Comparison of ENCODE assay signal across 11 mouse cellular contexts in genomic region chr1:184860276-184860675, GRCm38 (mm10). TPM values are rescaled to one million over a fixed set of nuclear protein-coding genes. Genes with fewer than 3 reads are reported as not detected.
A peak's percentile ranks its signal among the peaks of the same experiment; 100 is the strongest.
DNase-seq lines count a peak whose midpoint lies in the region; ATAC-seq lines count a peak whose summit lies in the region.
"Had no signal": no experiment of that assay in that cellular context is flagged by ENCODE, and none has a peak within 500 bp of the region (broad histone marks: within the 10 kb centered on the region; RNA-seq: fewer than 3 reads in every experiment).

No protein-coding gene starts in this region.

- no peaks in the 10 kb centered on the region for H3K9me3 ChIP-seq in midbrain, embryonic 14.5 days (ENCODE audit: control insufficient read depth, low read length)
- no peaks in the 10 kb centered on the region for H3K9me3 ChIP-seq in midbrain, embryonic 15.5 days
- no peaks in the 10 kb centered on the region for H3K9me3 ChIP-seq in stomach, embryonic 15.5 days

- no peak for ATAC-seq in midbrain, embryonic 14.5 days (ENCODE audit: low FRiP score, low TSS enrichment)
- no peak for ATAC-seq in midbrain, embryonic 15.5 days (replicated peaks)
- ATAC-seq in stomach, embryonic 15.5 days (ENCODE audit: insufficient read depth, low FRiP score, low read depth) = no peak

- H3K4me3 ChIP-seq in midbrain, embryonic 14.5 days (replicated peaks; ENCODE audit: low read depth, low read length) = no peak overlapping the region
- H3K4me3 ChIP-seq in midbrain, embryonic 15.5 days = no peak overlapping the region
- H3K4me3 ChIP-seq in stomach, embryonic 15.5 days (replicated peaks) = no peak overlapping the region

- intact Hi-C loops in heart, postnatal 25 days (cut with DNase I) = no loop called here
- intact Hi-C loops in heart, postnatal 14 days (cut with DNase I) = no loop called here
- intact Hi-C loops in left cerebral cortex, postnatal 36 days (cut with DNase I) = no loop called here

- DNase-seq in heart, adult 18-20 months = peak; percentile 23 to 59
- DNase-seq in heart, postnatal 25 days (ENCODE audit: low spot score) = no peak
- peak; percentile 3 for DNase-seq in midbrain, embryonic 14.5 days
- DNase-seq in heart, postnatal 14 days = peak; percentile 19 to 20
- no peak for DNase-seq in left cerebral cortex, postnatal 36 days (ENCODE audit: low spot score in 2 of 2)
- DNase-seq in embryo, embryonic 9.5 days (ENCODE audit: extremely low spot score) = no peak

- H3K27ac ChIP-seq in midbrain, embryonic 14.5 days (replicated peaks; ENCODE audit: low read depth, low read length) = no peak overlapping the region
- no peak overlapping the region for H3K27ac ChIP-seq in midbrain, embryonic 15.5 days
- H3K27ac ChIP-seq in stomach, embryonic 15.5 days = peak overlapping the region; percentile 13; the same call in 1 of the 2 replicates
- H3K27ac ChIP-seq: hindbrain, embryonic 14.5 days; liver, embryonic 14.5 days had no signal

- no peaks in the 10 kb centered on the region for H3K36me3 ChIP-seq in midbrain, embryonic 14.5 days (ENCODE audit: control insufficient read depth, insufficient read depth, low read length)
- H3K36me3 ChIP-seq in midbrain, embryonic 15.5 days (replicated peaks) = no peaks in the 10 kb centered on the region
- no peaks in the 10 kb centered on the region for H3K36me3 ChIP-seq in stomach, embryonic 15.5 days

- H3K4me1 ChIP-seq in midbrain, embryonic 14.5 days (ENCODE audit: control insufficient read depth, insufficient read depth, low read length) = no peaks in the 10 kb centered on the region
- H3K4me1 ChIP-seq in midbrain, embryonic 15.5 days = no peaks in the 10 kb centered on the region
- H3K4me1 ChIP-seq in stomach, embryonic 15.5 days = no peaks in the 10 kb centered on the region

- no peak overlapping the region for H3K9ac ChIP-seq in midbrain, embryonic 14.5 days (replicated peaks; ENCODE audit: low read length)
- H3K9ac ChIP-seq in midbrain, embryonic 15.5 days = no peak overlapping the region
- no peak overlapping the region for H3K9ac ChIP-seq in stomach, embryonic 15.5 days
- H3K9ac ChIP-seq: hindbrain, embryonic 14.5 days; liver, embryonic 14.5 days had no signal

- no peak overlapping the region for H3K4me2 ChIP-seq in midbrain, embryonic 14.5 days (ENCODE audit: low read length)
- H3K4me2 ChIP-seq in midbrain, embryonic 15.5 days = no peak overlapping the region
- H3K4me2 ChIP-seq in stomach, embryonic 15.5 days = no peak overlapping the region
- H3K4me2 ChIP-seq: hindbrain, embryonic 14.5 days had no signal

- H3K27me3 ChIP-seq in midbrain, embryonic 14.5 days (ENCODE audit: control insufficient read depth, insufficient read depth, low read length) = no peaks in the 10 kb centered on the region
- no peaks in the 10 kb centered on the region; the same call in 1 of the 2 replicates for H3K27me3 ChIP-seq in midbrain, embryonic 15.5 days (replicated peaks)
- H3K27me3 ChIP-seq in stomach, embryonic 15.5 days (replicated peaks) = no peaks in the 10 kb centered on the region

- WGBS in midbrain, embryonic 14.5 days = 65% methylated on average over 3 of the region's 3 CpGs
- WGBS in midbrain, embryonic 15.5 days = 67% methylated on average over 3 of the region's 3 CpGs
- 39% methylated on average over 3 of the region's 3 CpGs for whole genome bisulfite sequencing in stomach, embryonic 15.5 days

RNA-seq across cellular contexts. Expression of gene Marc2, which starts 14.0 kb away (rescaled TPM):
- 100 to 1,000 TPM; 137 to 145 TPM for total RNA-seq in heart, adult 18-20 months (2021)
- 100 to 1,000 TPM; 106 to 111 TPM for total RNA-seq in heart, postnatal 25 days (2021)
- 111 and 112 TPM in 2 replicates for polyA plus RNA-seq in midbrain, embryonic 14.5 days (2014; fragmentation: Nextera tagmentation; extraction: Ambion mirVana)
- polyA plus RNA-seq in midbrain, embryonic 15.5 days (2015; fragmentation: Nextera tagmentation; extraction: Ambion mirVana) = 96.7 and 117 TPM in 2 replicates
- total RNA-seq in heart, postnatal 14 days (2021) = 100 to 1,000 TPM; 121 to 126 TPM
- polyA plus RNA-seq in stomach, embryonic 15.5 days (2015; fragmentation: Nextera tagmentation; extraction: Ambion mirVana) = 256 and 262 TPM in 2 replicates
- 100 to 1,000 TPM; 156 to 164 TPM for total RNA-seq in left cerebral cortex, postnatal 36 days (2021)

RNA-seq across cellular contexts. Expression of gene C130074G19Rik, which starts 22.7 kb away (rescaled TPM):
- 10 to 100 TPM; 13.9 to 15.4 TPM for total RNA-seq in heart, adult 18-20 months (2021)
- 10 to 100 TPM; 17.4 to 18.0 TPM for total RNA-seq in heart, postnatal 25 days (2021)
- polyA plus RNA-seq in midbrain, embryonic 14.5 days (2014; fragmentation: Nextera tagmentation; extraction: Ambion mirVana) = 0.40 and 1.1 TPM in 2 replicates
- 0.84 and 1.2 TPM in 2 replicates for polyA plus RNA-seq in midbrain, embryonic 15.5 days (2015; fragmentation: Nextera tagmentation; extraction: Ambion mirVana)
- 10 to 100 TPM; 24.1 to 30.3 TPM for total RNA-seq in heart, postnatal 14 days (2021)
- 2.0 and 2.5 TPM in 2 replicates for polyA plus RNA-seq in stomach, embryonic 15.5 days (2015; fragmentation: Nextera tagmentation; extraction: Ambion mirVana)
- 10 to 100 TPM; 39.6 to 50.5 TPM for total RNA-seq in left cerebral cortex, postnatal 36 days (2021)

RNA-seq across cellular contexts. Expression of gene Marc1, which starts 49.2 kb away (rescaled TPM):
- under 1 TPM in 1 of 2 experiments, not detected in 1; 0.21 TPM for total RNA-seq in heart, adult 18-20 months (2021)
- not detected for total RNA-seq in heart, postnatal 25 days (2021)
- 0.13 and 0.28 TPM in 2 replicates for polyA plus RNA-seq in midbrain, embryonic 14.5 days (2014; fragmentation: Nextera tagmentation; extraction: Ambion mirVana)
- 0.13 TPM in 1 of 2 replicates, not detected in the other for polyA plus RNA-seq in midbrain, embryonic 15.5 days (2015; fragmentation: Nextera tagmentation; extraction: Ambion mirVana)
- total RNA-seq in heart, postnatal 14 days (2021) = not detected
- polyA plus RNA-seq in stomach, embryonic 15.5 days (2015; fragmentation: Nextera tagmentation; extraction: Ambion mirVana) = 0.83 and 2.0 TPM in 2 replicates
- total RNA-seq in left cerebral cortex, postnatal 36 days (2021) = under 1 TPM in 1 of 2 experiments, not detected in 1; 0.18 TPM
- total RNA-seq: left cerebral cortex, postnatal 10 days had no signal

Comparison
In these comparisons a context has a peak if more than half of its experiments do, and no peak if none do; other contexts are left out.
1. DNase-seq: peak in heart, adult 18-20 months (2 of 2), midbrain, embryonic 14.5 days (single experiment) and heart, postnatal 14 days (2 of 2); none in heart, postnatal 25 days (single experiment), left cerebral cortex, postnatal 36 days (0 of 2) and embryo, embryonic 9.5 days (single experiment).